Mouse (Mus musculus): ENCODE results near the gene Nek2. TPM values are rescaled to one million over a fixed set of nuclear protein-coding genes. Genes with fewer than 3 reads are reported as not detected.

Nek2 gene
- polyA plus RNA-seq (2014; fragmentation: Illumina TruSeq; extraction: RNeasy Lipid Tissue Mini Kit (QIAGEN cat#74804)) = 7.7 TPM

GRCm38 (mm10) chr1:191821326-191822091 is at the start of gene Nek2:
TSS of gene Nek2 (plus strand) at chr1:191821444.

Other genes starting within 250 kb of the Nek2 start
- 31.4 TPM for gene Dtl, start 245.9 kb upstream of the Nek2 start, polyA plus RNA-seq (2014; fragmentation: Illumina TruSeq; extraction: RNeasy Lipid Tissue Mini Kit (QIAGEN cat#74804))
- gene Ints7, start 245.8 kb upstream of the Nek2 start, polyA plus RNA-seq (2014; fragmentation: Illumina TruSeq; extraction: RNeasy Lipid Tissue Mini Kit (QIAGEN cat#74804)) = 19.7 TPM
- 89.5 TPM for gene Lpgat1, start 103.6 kb upstream of the Nek2 start, polyA plus RNA-seq (2014; fragmentation: Illumina TruSeq; extraction: RNeasy Lipid Tissue Mini Kit (QIAGEN cat#74804))
- 44.3 TPM for gene Slc30a1, start 85.3 kb downstream of the Nek2 start, polyA plus RNA-seq (2014; fragmentation: Illumina TruSeq; extraction: RNeasy Lipid Tissue Mini Kit (QIAGEN cat#74804))
- not detected for gene Rd3, start 155.9 kb downstream of the Nek2 start, polyA plus RNA-seq (2014; fragmentation: Illumina TruSeq; extraction: RNeasy Lipid Tissue Mini Kit (QIAGEN cat#74804))

Measured in ovary, adult 10 weeks (tissue).